In the genomic region with DNA sequence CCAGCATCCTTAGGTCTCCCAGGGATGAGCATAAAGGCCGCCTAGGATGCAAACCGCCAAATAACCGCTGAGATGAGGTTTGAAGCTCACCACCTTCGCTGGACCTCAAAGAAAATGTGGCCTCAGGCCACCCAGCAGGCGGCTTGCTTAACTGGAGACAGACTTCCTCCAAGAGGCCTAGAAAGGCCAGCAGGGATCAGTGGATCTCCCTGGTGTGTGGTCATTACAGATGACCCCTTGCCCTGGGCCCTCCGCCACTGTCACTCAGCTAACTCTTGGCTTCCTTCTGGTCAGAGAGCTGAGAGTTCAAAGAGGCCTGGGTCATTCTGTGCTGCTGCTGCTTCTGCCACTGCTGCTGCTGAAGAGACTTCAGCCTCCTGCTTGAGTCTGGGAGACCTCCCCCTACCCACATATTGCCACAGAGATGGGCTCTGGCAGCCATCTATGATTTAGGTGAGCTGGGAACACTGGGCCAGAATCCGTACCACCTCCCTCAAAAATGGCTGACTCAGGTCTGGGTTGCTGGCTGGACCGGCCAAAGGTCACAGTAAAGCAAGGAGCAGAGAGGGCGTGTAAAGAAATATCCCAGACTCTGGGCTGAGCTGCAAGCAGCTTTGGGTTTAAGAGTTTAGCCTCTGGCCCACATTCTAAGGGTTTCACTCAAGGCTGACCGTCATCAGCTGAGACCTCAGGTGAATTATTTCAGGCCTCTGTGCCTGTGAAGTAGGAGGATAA, we compare ENCODE assay signal across 15 mouse cellular contexts.
DNase-seq lines count a peak whose midpoint lies in the region; ATAC-seq lines count a peak whose summit lies in the region.
"Had no signal": no experiment of that assay in that cellular context is flagged by ENCODE, and none has a peak within 500 bp of the region (broad histone marks: within the 10 kb centered on the region; RNA-seq: fewer than 3 reads in every experiment).

No protein-coding gene starts in this region.

- no peak for DNase-seq in forebrain, embryonic 10.5 days (ENCODE audit: extremely low spot score, low spot score)
- DNase-seq in 3T3-L1 (ENCODE audit: low read depth, low spot score) = peak; percentile 16
- DNase-seq in embryonic facial prominence, embryonic 10.5 days (ENCODE audit: low spot score) = peak; percentile 54
- peak; percentile 77 for DNase-seq in kidney, postnatal 10 days
- no peak for DNase-seq in spleen, postnatal 10 days (ENCODE audit: low spot score in 2 of 2)
- no peak for DNase-seq in lung, adult 18-20 months
- DNase-seq in ovary, adult 18-20 months (ENCODE audit: low spot score) = no peak
- DNase-seq: cerebellum, adult 11-12 months; heart, postnatal 14 days had no signal

- no peak overlapping the region for H3K4me2 ChIP-seq in forebrain, embryonic 13.5 days
- H3K4me2 ChIP-seq: liver, embryonic 11.5 days; lung, embryonic 15.5 days had no signal

- peak overlapping the region; percentile 62; the same call in 1 of the 2 replicates for H3K27ac ChIP-seq in forebrain, embryonic 10.5 days
- H3K27ac ChIP-seq in forebrain, embryonic 13.5 days = no peak overlapping the region
- peak overlapping the region; percentile 60 for H3K27ac ChIP-seq in embryonic facial prominence, embryonic 10.5 days (replicated peaks)

- 45% methylated on average over 10 of the region's 10 CpGs for WGBS in forebrain, embryonic 10.5 days
- 52% methylated on average over 10 of the region's 10 CpGs for WGBS in forebrain, embryonic 13.5 days
- 27% methylated on average over 10 of the region's 10 CpGs for WGBS in embryonic facial prominence, embryonic 10.5 days

- peaks cover 54% of the 10 kb centered on the region for H3K4me1 ChIP-seq in forebrain, embryonic 10.5 days
- no peaks in the 10 kb centered on the region for H3K4me1 ChIP-seq in forebrain, embryonic 13.5 days
- H3K4me1 ChIP-seq in embryonic facial prominence, embryonic 10.5 days = peaks cover 56% of the 10 kb centered on the region

- ATAC-seq in forebrain, embryonic 13.5 days = no peak
- ATAC-seq: forebrain, embryonic 14.5 days; hindbrain, embryonic 16.5 days; Patski had no signal

- no peak overlapping the region for H3K9ac ChIP-seq in forebrain, embryonic 13.5 days
- H3K9ac ChIP-seq: lung, embryonic 15.5 days had no signal

- H3K9me3 ChIP-seq in forebrain, embryonic 10.5 days = peaks cover 4% of the 10 kb centered on the region; the same call in 1 of the 2 replicates
- no peaks in the 10 kb centered on the region for H3K9me3 ChIP-seq in forebrain, embryonic 13.5 days (replicated peaks)
- no peaks in the 10 kb centered on the region; the same call in 1 of the 2 replicates for H3K9me3 ChIP-seq in embryonic facial prominence, embryonic 10.5 days
- H3K9me3 ChIP-seq: lung, embryonic 15.5 days had no signal

- H3K36me3 ChIP-seq in forebrain, embryonic 10.5 days (replicated peaks) = no peaks in the 10 kb centered on the region
- H3K36me3 ChIP-seq in forebrain, embryonic 13.5 days (ENCODE audit: poor library complexity, severe bottlenecking) = no peaks in the 10 kb centered on the region
- no peaks in the 10 kb centered on the region for H3K36me3 ChIP-seq in embryonic facial prominence, embryonic 10.5 days (replicated peaks)
- H3K36me3 ChIP-seq: lung, embryonic 15.5 days had no signal

- no peak overlapping the region for H3K4me3 ChIP-seq in forebrain, embryonic 10.5 days
- H3K4me3 ChIP-seq in forebrain, embryonic 13.5 days = no peak overlapping the region
- H3K4me3 ChIP-seq in embryonic facial prominence, embryonic 10.5 days = no peak overlapping the region
- H3K4me3 ChIP-seq: lung, embryonic 15.5 days had no signal

- peaks cover 78% of the 10 kb centered on the region for H3K27me3 ChIP-seq in forebrain, embryonic 10.5 days (ENCODE audit: poor library complexity, severe bottlenecking)
- 0 out of 2 replicates have a peak, but pooled peaks cover 4% of the 10 kb centered on the region for H3K27me3 ChIP-seq in forebrain, embryonic 13.5 days
- H3K27me3 ChIP-seq in embryonic facial prominence, embryonic 10.5 days (replicated peaks; ENCODE audit: low read depth, poor library complexity, severe bottlenecking) = peaks cover 79% of the 10 kb centered on the region
- H3K27me3 ChIP-seq: Patski had no signal

Comparison
In these comparisons a context has a peak if more than half of its experiments do, and no peak if none do; other contexts are left out.
1. DNase-seq: peak in 3T3-L1 (single experiment), embryonic facial prominence, embryonic 10.5 days (single experiment) and kidney, postnatal 10 days (single experiment); none in forebrain, embryonic 10.5 days (single experiment), spleen, postnatal 10 days (0 of 2), lung, adult 18-20 months (0 of 2) and ovary, adult 18-20 months (single experiment).